Mouse (Mus musculus) stomach, postnatal 0 days (tissue): Measurements from ENCODE around the gene Sem1. TPM values are rescaled to one million over a fixed set of nuclear protein-coding genes. Genes with fewer than 3 reads are reported as not detected.

Experiments
- ATAC-seq: fragments of 200-750 bp; cut with Nextera tagmentation; 2 replicates; pipeline ENCODE4 v1.8.0; 2017; ENCODE audit not compliant: low FRiP score, low TSS enrichment
- DNase-seq: peaks from one replicate; pipeline ENCODE4 v3.0.0-alpha.2; 2016; ENCODE audit warnings: low spot score
- H3K27ac ChIP-seq: fragments of 300-500 bp; sonication (generic); replicated peaks from 2 replicates; pipeline ENCODE4 v1.5.1; 2014; ENCODE audit warnings: mild to moderate bottlenecking, control low read depth
- H3K27me3 ChIP-seq: fragments of 300-500 bp; sonication (generic); 2 replicates; pipeline ENCODE4 v1.6.1; 2014; ENCODE audit warnings: low read length; ENCODE audit not compliant: control insufficient read depth, insufficient read depth
- H3K36me3 ChIP-seq: fragments of 300-500 bp; sonication (generic); 2 replicates; pipeline ENCODE4 v1.6.1; 2014; ENCODE audit warnings: low read length, mixed read lengths; ENCODE audit not compliant: control insufficient read depth, insufficient read depth
- H3K4me1 ChIP-seq: fragments of 300-500 bp; sonication (generic); replicated peaks from 2 replicates; pipeline ENCODE4 v1.6.1; 2014; ENCODE audit warnings: antibody characterized with exemption; ENCODE audit not compliant: control insufficient read depth, insufficient read depth
- H3K4me2 ChIP-seq: fragments of 300-500 bp; sonication (generic); replicated peaks from 2 replicates; pipeline ENCODE4 v1.6.1; 2014; ENCODE audit warnings: low read depth, mild to moderate bottlenecking, control low read depth, moderate library complexity
- H3K4me3 ChIP-seq: fragments of 300-500 bp; sonication (generic); 2 replicates; pipeline ENCODE4 v1.5.1; 2014; ENCODE audit warnings: low read depth, low read length, control low read depth
- H3K9ac ChIP-seq: fragments of 300-500 bp; sonication (generic); 2 replicates; pipeline ENCODE4 v1.6.1; 2014; ENCODE audit warnings: mild to moderate bottlenecking, low read length, control low read depth, mixed read lengths
- H3K9me3 ChIP-seq: fragments of 300-500 bp; sonication (generic); 2 replicates; pipeline ENCODE4 v1.6.1; 2016; ENCODE audit warnings: low read length; ENCODE audit not compliant: control insufficient read depth
- CTCF ChIP-seq: IDR thresholded peaks from 2 replicates; pipeline ENCODE4 v1.5.1; 2016; ENCODE audit warnings: antibody characterized with exemption, low read depth, mild to moderate bottlenecking, moderate library complexity
- EP300 ChIP-seq: optimal IDR thresholded peaks from 2 replicates; pipeline ENCODE3; 2016; ENCODE audit warnings: antibody characterized with exemption
- WGBS: fragments of 180-500 bp; shearing (Covaris S2); extraction: QIAGEN DNeasy Blood & Tissue Kit; methylation state at CpG from one replicate; pipeline ENCODE4 v1.1.7; 2014; 5-methylcytosine and 5-hydroxymethylcytosine counted together
- polyA plus RNA-seq: library from polyadenylated mRNA; unstranded; fragments of >200 nt; fragmentation: Nextera tagmentation; extraction: Ambion mirVana; gene quantifications from 2 replicates; pipeline ENCODE4 v1.2.1, GENCODE M21; 2015

Sem1 gene
- 231 and 250 TPM in 2 replicates for polyA plus RNA-seq

DNA sequence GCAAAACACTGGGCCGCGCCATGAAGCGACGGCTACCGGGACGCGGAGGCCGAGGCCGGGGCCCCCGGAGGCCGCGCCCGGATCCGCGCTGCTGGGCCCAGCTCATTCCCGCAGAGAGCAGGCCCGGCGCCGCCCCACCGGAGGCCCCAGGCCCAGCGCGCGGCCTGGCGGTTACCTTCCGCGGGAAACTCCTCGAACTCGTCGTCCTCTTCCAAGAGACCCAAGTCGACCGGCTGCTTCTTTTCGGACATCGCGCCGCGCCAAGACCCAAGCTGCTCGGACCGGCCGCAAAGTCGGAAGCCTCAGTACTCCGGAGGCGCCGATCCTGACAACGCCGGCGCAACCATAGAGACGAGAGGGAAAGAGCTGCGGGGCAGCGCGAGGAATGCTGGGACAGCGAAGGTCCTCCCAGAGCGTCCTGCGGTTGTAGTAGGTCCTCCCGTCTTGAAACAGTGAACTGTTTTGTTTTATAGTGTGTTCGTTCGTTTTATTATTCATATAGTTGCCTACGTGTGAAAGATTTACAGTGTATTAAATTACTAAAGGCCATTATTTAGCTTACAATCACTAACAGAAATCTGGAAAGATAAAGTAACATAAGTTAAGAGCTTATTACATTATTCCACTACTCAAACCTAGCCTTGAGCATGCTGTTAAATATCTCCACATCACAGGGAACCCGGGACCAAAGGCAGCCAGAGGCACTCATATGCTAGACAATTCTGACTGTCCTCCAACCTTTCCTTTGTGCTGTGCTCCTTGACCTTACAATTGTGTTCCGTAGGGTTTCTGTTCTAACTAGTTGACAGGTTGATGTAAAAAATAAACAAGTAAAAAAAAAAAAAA, at the start of gene Sem1:
Gene Sem1, minus strand, starts transcription at position 360 of the 846 bp plus-strand sequence.
- DNase-seq (peak; percentile 91), ATAC-seq (peak; percentile 97)
- Histone ChIP-seq H3K27ac (peak within 1 kb of the TSS; percentile 96), H3K9me3 (no peaks in the 10 kb centered on the region), H3K4me2 (peak within 1 kb of the TSS; percentile 60), H3K9ac (peak within 1 kb of the TSS; percentile 98), H3K27me3 (no peaks in the 10 kb centered on the region), H3K36me3 (no peaks in the 10 kb centered on the region), H3K4me1 (no peaks in the 10 kb centered on the region), H3K4me3 (peak within 1 kb of the TSS; percentile 89)
- WGBS, result under 1% methylated on average over 59 of the region's 59 CpGs
- TF ChIP-seq CTCF (no peak), EP300 (no peak)

DNA sequence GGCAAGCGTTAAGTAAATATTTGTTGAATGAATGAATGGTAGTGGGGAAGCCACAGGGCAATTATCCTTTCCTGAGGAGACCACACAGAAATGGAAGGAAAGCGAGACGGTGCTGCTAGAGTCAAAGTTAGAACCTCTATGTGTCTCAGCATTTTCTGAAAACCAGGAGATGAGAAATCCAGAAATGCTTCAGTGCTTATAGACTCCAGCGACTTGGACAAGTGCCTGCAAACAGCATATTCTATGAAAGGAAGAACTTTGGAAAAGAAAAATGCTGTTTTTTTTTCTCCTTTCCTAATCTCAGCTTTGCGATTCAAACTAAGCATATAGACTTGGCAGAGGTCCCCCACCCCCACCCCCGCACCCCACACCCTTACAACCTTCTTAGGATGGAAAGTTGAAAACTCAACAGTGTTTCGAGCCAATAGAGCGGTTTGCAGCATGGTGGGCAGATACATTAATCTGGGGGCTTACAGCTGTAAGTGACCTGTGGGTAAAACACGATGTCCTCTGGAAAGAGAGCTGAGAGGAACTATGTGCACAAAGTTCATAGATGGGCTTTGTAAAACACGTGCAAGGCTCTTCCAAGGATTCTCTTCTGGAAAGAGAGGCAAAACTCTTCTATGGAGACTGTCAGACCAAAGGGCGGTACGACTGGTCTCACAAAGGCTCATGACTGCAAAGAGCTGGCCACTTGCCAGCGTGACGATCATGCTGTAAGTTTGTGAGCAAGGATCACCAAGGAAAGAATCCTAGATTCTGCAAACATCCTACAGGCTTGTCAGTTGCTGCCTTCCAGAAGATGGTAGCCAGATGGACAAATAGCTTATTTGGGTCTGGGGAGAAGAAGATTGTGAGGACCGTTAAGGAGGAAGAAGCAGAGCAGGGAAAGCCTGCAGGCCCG, 44.6 kb upstream of the Sem1 start:
- Histone ChIP-seq H3K9ac (0 out of 2 replicates have a peak overlapping the region, but pooled peaks have one; percentile 13), H3K4me1 (no peaks in the 10 kb centered on the region), H3K36me3 (no peaks in the 10 kb centered on the region), H3K27ac (no peak overlapping the region), H3K9me3 (no peaks in the 10 kb centered on the region), H3K4me2 (peak overlapping the region; percentile 35), H3K27me3 (no peaks in the 10 kb centered on the region), H3K4me3 (no peak overlapping the region)
- DNase-seq, result peak; percentile 44
- TF ChIP-seq CTCF (no peak), EP300 (no peak)
- ATAC-seq, result no peak
- 35% methylated on average over 16 of the region's 16 CpGs for WGBS

DNA sequence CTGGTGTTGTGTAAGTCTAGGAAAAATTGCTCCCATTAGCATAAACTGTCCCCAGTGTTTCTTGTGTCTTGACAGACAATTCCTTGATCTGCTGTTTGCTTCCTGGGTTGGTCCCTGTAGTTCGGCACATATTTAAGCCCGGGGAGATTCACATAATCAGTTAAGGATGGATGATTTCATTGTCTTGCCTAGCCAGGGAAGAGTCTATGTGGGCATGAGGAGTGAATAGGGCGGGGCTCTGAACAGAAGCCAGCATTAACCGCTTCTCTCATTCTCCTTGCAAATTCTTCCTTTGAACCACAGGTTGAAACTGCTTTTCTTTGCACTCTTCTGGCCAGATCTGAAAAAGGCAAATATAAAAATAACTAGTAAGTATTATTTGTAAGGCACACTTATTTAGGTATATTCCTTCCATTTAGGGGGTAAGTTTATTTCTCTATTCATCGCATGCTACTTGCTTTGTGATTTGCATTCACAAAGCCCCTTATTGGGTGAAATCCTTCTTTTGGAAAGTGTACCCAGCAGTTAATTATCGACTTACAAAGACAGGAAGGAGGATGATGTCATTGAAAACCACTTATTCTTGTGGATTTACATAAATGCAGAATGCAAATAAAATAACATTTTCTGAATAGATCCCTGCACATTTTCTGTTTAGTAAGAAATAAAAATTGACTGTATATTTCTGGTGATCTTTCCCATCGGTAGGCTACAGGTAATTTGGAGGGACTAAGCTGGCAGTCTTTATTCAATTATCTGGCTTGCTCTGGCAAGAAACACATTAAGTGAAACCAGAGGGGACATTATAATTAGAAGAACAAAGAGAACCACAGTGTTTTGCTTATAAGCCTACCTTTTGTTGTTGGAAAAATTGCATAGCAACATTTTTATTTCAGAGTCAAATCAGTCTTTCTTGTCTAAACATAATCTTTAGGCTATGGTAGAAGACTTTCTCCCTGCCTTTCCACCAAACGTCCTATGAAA, 25.4 kb upstream of the Sem1 start:
- Histone ChIP-seq H3K9me3 (no peaks in the 10 kb centered on the region), H3K4me3 (no peak overlapping the region), H3K4me2 (no peak overlapping the region), H3K36me3 (no peaks in the 10 kb centered on the region), H3K9ac (no peak overlapping the region), H3K27ac (no peak overlapping the region), H3K4me1 (no peaks in the 10 kb centered on the region), H3K27me3 (no peaks in the 10 kb centered on the region)
- WGBS, result 64% methylated on average over 8 of the region's 8 CpGs
- TF ChIP-seq CTCF (no peak), EP300 (no peak)
- DNase-seq (no peak), ATAC-seq (no peak)

DNA sequence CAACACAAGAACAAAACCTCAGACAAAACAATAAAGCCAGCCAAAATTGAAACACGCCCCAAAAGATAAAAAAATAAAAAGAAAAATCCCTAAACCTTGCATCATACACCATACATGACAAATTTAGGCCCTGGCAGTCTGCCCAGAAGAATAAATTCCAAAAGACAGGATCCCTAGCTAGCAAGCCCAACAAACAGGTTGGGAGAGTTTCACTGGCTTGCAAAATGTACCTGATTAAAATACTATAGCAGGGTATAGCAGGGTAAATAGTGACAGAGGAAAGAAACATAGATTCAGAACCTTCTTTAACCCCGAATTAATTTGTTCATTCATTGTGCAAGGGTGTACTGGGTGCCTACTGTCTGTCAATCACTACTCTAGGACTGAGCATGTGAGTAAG, 7.8 kb upstream of the Sem1 start:
- Histone ChIP-seq H3K27ac (no peak overlapping the region), H3K9ac (no peak overlapping the region), H3K4me3 (no peak overlapping the region), H3K4me1 (no peaks in the 10 kb centered on the region), H3K9me3 (no peaks in the 10 kb centered on the region), H3K4me2 (no peak overlapping the region), H3K36me3 (no peaks in the 10 kb centered on the region), H3K27me3 (no peaks in the 10 kb centered on the region)
- TF ChIP-seq EP300, result no peak
- TF ChIP-seq CTCF, result no peak
- ATAC-seq, result no peak
- 54% methylated on average over 2 of the region's 2 CpGs for WGBS
- no peak for DNase-seq

DNA sequence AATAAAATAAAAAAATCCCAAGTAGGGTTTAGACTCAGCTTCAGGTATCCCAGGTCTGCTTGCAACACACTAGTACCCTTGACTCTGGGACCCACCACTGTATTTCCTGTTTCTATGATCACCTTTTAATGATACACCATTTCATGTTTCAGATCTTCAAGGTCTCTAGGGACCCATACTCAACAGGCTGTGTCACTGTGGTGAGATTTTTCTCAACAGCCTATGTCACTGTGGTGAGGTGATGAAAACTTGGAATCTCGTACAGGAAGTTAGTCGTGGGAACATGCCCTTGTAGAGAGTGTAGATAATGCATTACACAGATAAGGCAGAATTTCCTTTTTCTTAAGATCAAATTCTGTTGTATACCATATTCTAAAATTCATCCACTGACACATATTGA, 3.4 kb upstream of the Sem1 start:
- no peaks in the 10 kb centered on the region for H3K9me3 ChIP-seq
- no peaks in the 10 kb centered on the region for H3K4me1 ChIP-seq
- no peaks in the 10 kb centered on the region for H3K36me3 ChIP-seq
- no peak for ATAC-seq
- H3K27me3 ChIP-seq, result no peaks in the 10 kb centered on the region
- H3K27ac ChIP-seq, result no peak overlapping the region
- TF ChIP-seq CTCF (no peak), EP300 (no peak)
- no peak for DNase-seq
- no peak overlapping the region for H3K9ac ChIP-seq
- WGBS, result 75% methylated on average over 2 of the region's 2 CpGs
- no peak overlapping the region for H3K4me2 ChIP-seq
- no peak overlapping the region for H3K4me3 ChIP-seq
